Mouse (Mus musculus) liver, embryonic 14.5 days (tissue): Measurements from ENCODE around the gene Xaf1. TPM values are rescaled to one million over a fixed set of nuclear protein-coding genes. Genes with fewer than 3 reads are reported as not detected.

Source experiments
- ATAC-seq: fragments of 200-750 bp; cut with Nextera tagmentation; 2 replicates; pipeline ENCODE4 v1.8.0; 2017; ENCODE audit warnings: moderate number of reproducible peaks, mild to moderate bottlenecking, moderate library complexity; ENCODE audit not compliant: insufficient read depth
- DNase-seq, 3 experiments: peaks; one replicate each; pipeline ENCODE4 v3.0.0-alpha.2; 2012 to 2013; ENCODE audit warnings: low read depth in 3 of 3, low spot score in 3 of 3
- H3K27ac ChIP-seq: fragments of 300-500 bp; sonication (generic); 2 replicates; pipeline ENCODE4 v1.5.1; 2014; ENCODE audit warnings: moderate library complexity, mild to moderate bottlenecking, control low read depth, inconsistent platforms
- H3K27me3 ChIP-seq: fragments of 300-500 bp; sonication (generic); 2 replicates; pipeline ENCODE4 v1.6.1; 2014; ENCODE audit warnings: mild to moderate bottlenecking, low read length, moderate library complexity; ENCODE audit not compliant: control insufficient read depth, insufficient read depth
- H3K36me3 ChIP-seq: fragments of 300-500 bp; sonication (generic); replicated peaks from 2 replicates; pipeline ENCODE4 v1.6.1; 2014; ENCODE audit warnings: low read depth; ENCODE audit not compliant: control insufficient read depth, insufficient read depth
- H3K4me1 ChIP-seq, 2 experiments: fragments of 200-500 bp in 1 of 2; fragments of 300-500 bp in 1 of 2; sonication (generic) in 1 of 2; replicated peaks; 2 replicates each; pipeline ENCODE4 v1.6.1; 2012 to 2014; ENCODE audit warnings: antibody characterized with exemption in 1 of 2, inconsistent platforms in 1 of 2, low read length in 1 of 2; ENCODE audit not compliant: control insufficient read depth in 2 of 2, insufficient read depth in 2 of 2
- H3K4me2 ChIP-seq: fragments of 300-500 bp; sonication (generic); 2 replicates; pipeline ENCODE4 v1.6.1; 2014; ENCODE audit warnings: low read depth, mild to moderate bottlenecking, control low read depth, moderate library complexity
- H3K4me3 ChIP-seq, 2 experiments: fragments of 200-500 bp in 1 of 2; fragments of 300-500 bp in 1 of 2; sonication (generic) in 1 of 2; 2 replicates each; pipeline ENCODE4 v1.5.1; 2012 to 2014; ENCODE audit warnings: low read depth in 2 of 2, low read length in 2 of 2, mild to moderate bottlenecking in 2 of 2, control low read depth in 1 of 2, inconsistent platforms in 1 of 2, moderate library complexity in 1 of 2; ENCODE audit not compliant: insufficient read depth in 1 of 2
- H3K9ac ChIP-seq: fragments of 300-500 bp; sonication (generic); replicated peaks from 2 replicates; pipeline ENCODE4 v1.6.1; 2014; ENCODE audit warnings: mild to moderate bottlenecking, control low read depth, moderate library complexity
- H3K9me3 ChIP-seq: fragments of 300-500 bp; sonication (generic); 2 replicates; pipeline ENCODE4 v1.6.1; 2016; ENCODE audit warnings: low read length, mixed read lengths; ENCODE audit not compliant: control insufficient read depth
- CTCF ChIP-seq: IDR thresholded peaks from 2 replicates; pipeline ENCODE4 v1.5.1; 2016; ENCODE audit warnings: antibody characterized with exemption, low read depth, control low read depth
- EP300 ChIP-seq: IDR thresholded peaks from 2 replicates; pipeline ENCODE4 v1.6.1; 2016; ENCODE audit warnings: antibody characterized with exemption, low read depth
- WGBS: fragments of 180-500 bp; shearing (Covaris S2); extraction: QIAGEN DNeasy Blood & Tissue Kit; methylation state at CpG from one replicate; pipeline ENCODE4 v1.1.7; 2014; ENCODE audit not compliant: insufficient replicate concordance; 5-methylcytosine and 5-hydroxymethylcytosine counted together
- polyA plus RNA-seq, 2 experiments: library from polyadenylated mRNA; depleted of rRNA in 1 of 2; stranded (reverse) in 1 of 2; unstranded in 1 of 2; fragments of >200 nt; fragmentation: Nextera tagmentation in 1 of 2; extraction: Ambion mirVana in 1 of 2; gene quantifications; 2 replicates each; pipeline versions ENCODE4 v1.2.1 to v1.2.3; 2012 to 2014

The Xaf1 gene
- polyA plus RNA-seq, 2 experiments, result 1.6 to 1.7 TPM

DNA sequence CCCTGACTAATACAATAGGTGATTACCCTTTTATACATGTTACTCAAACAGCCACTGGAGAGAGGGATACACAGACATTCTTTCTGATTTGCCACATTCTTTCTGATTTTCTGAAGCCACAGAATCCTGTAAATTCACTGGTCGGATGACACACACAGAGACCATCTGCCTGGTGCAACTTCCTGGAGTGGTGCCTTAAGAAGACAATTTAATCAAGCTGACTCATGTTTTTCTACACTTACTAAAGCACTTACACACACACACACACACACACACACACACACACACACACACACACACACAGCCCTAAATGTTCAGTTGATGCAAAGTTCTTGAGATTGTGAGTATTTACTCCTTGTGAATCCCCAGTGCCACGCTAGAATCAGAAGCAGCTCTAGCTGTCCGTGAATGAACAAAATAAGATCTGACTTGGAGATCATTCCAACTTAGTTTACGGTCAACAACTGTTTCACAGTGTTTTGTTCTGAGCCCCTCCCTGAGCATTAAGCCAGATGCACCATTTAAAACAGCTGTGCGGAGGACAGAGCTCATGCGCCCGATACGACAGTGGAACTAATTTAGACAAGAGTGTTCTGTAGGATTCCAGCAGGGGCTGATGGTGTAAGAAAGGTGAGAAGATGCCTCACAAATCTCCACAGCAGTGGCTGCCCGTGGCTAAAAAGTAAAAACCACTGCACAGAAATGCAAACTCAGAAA is 31.7 kb downstream of the Xaf1 start:
- Histone ChIP-seq H3K9ac (no peak overlapping the region), H3K9me3 (no peaks in the 10 kb centered on the region), H3K27me3 (no peaks in the 10 kb centered on the region), H3K27ac (no peak overlapping the region), H3K4me1 (no peaks in the 10 kb centered on the region), H3K36me3 (no peaks in the 10 kb centered on the region), H3K4me3 (no peak overlapping the region), H3K4me2 (no peak overlapping the region)
- 65% methylated on average over 9 of the region's 9 CpGs for WGBS
- ATAC-seq, result no peak
- no peak for DNase-seq
- TF ChIP-seq EP300 (no peak), CTCF (no peak)

DNA sequence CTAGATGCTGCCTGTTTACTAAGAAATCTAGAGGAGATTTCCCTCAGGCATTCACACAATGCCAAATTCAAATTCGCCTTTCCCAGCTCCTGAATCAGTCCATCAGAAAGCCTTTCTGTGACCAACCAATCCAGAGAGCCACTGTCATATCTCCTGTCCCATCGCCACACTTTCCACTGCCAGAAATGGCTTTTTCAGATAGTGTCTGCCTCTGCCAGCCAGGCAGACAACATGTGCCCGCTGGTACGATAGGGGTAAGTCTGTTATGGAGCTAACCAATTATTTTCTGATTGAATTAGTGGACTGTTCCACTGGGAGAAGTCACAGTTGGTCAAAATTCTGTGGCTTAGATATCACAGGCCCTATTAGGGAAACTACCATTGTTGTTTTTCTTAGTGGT is 33.2 kb downstream of the Xaf1 start:
- TF ChIP-seq CTCF (no peak), EP300 (no peak)
- whole genome bisulfite sequencing, result 55% methylated on average over 4 of the region's 4 CpGs
- H3K27ac ChIP-seq, result no peak overlapping the region
- no peak overlapping the region for H3K9ac ChIP-seq
- no peaks in the 10 kb centered on the region for H3K9me3 ChIP-seq
- no peaks in the 10 kb centered on the region for H3K36me3 ChIP-seq
- no peak for DNase-seq
- no peak overlapping the region for H3K4me2 ChIP-seq
- H3K4me3 ChIP-seq, result no peak overlapping the region
- H3K4me1 ChIP-seq, result no peaks in the 10 kb centered on the region
- no peak for ATAC-seq
- no peaks in the 10 kb centered on the region for H3K27me3 ChIP-seq

DNA sequence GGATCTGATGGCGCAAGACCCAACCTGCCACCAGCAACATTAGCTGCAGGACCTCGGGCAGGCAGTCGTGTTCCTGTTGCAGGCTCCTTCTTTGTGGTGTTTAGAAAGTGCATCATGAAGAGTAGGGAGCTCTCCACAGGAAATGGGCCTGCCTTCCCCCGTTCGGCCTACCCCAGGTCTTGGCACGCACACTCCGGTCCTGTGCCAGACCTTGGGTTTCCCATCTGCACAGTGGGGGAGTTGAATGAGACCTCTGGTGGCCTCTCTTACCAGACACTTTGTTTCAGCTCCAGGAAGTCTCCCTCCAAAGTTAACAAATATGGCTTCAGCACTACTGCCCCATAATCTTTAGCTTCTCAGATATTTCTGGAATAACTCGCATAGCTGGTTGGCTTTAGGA is 35.3 kb downstream of the Xaf1 start:
- H3K9ac ChIP-seq, result no peak overlapping the region
- 57% methylated on average over 8 of the region's 8 CpGs for WGBS
- H3K4me2 ChIP-seq, result no peak overlapping the region
- ATAC-seq (no peak), DNase-seq (no peak)
- TF ChIP-seq EP300, result no peak
- no peak for TF ChIP-seq CTCF
- H3K4me3 ChIP-seq, result no peak overlapping the region
- H3K36me3 ChIP-seq, result no peaks in the 10 kb centered on the region
- no peaks in the 10 kb centered on the region for H3K9me3 ChIP-seq
- H3K27ac ChIP-seq, result no peak overlapping the region
- H3K27me3 ChIP-seq, result no peaks in the 10 kb centered on the region
- H3K4me1 ChIP-seq, result no peaks in the 10 kb centered on the region

DNA sequence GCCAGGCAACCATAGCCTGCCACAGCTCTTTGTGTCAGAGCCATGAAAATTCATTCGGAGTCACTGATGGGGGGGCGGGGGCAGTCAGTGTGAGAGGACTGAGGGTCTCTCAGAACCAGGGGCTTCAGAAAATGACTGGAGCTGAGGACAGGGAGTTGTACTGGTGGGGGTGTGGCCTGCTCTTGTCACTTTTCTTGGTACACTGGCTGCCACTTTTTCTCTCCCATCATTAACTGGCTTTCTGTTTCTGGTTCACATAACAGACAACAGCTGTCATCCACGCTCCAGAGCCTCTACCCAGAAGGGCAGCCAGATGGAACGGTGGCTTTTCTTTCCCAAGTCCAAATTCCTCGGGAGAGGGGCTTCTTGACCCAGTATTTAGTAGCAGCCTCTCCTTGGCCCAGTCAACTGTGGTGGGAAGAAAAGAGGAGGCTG is 37.0 kb downstream of the Xaf1 start:
- Histone ChIP-seq H3K4me3 (no peak overlapping the region), H3K9me3 (no peaks in the 10 kb centered on the region), H3K36me3 (no peaks in the 10 kb centered on the region), H3K9ac (no peak overlapping the region), H3K27me3 (no peaks in the 10 kb centered on the region), H3K27ac (no peak overlapping the region), H3K4me2 (no peak overlapping the region), H3K4me1 (peaks cover 0 to 2% of the 10 kb centered on the region in 2 experiments; a peak in 1 of 4 replicates)
- WGBS, result 55% methylated on average over 5 of the region's 5 CpGs
- ATAC-seq (no peak), DNase-seq (no peak)
- TF ChIP-seq CTCF (no peak), EP300 (no peak)

DNA sequence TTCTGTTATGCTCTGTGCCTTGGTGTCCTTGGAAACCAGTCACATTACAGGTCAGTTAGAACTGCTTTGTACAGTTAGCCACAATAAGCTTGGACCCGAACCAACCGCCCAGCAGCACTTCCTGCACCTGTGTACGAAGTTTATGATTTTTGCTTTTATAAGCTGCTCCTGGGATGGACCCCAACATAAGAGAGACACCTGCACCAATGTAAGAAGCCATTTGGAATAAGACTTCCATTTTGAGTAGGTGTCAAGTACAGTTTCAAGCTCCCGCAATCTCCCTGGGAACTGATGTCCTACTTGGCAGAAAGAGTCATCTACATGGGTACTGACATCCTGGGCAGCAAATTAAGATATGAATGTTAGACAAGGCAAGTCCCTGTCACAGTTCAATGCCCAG is 38.3 kb downstream of the Xaf1 start:
- Histone ChIP-seq H3K4me2 (no peak overlapping the region), H3K36me3 (no peaks in the 10 kb centered on the region), H3K4me3 (no peak overlapping the region), H3K4me1 (peaks cover 0 to 2% of the 10 kb centered on the region in 2 experiments; a peak in 1 of 4 replicates), H3K27ac (no peak overlapping the region), H3K27me3 (no peaks in the 10 kb centered on the region), H3K9me3 (no peaks in the 10 kb centered on the region), H3K9ac (no peak overlapping the region)
- DNase-seq, result no peak
- TF ChIP-seq EP300 (no peak), CTCF (no peak)
- 60% methylated on average over 4 of the region's 4 CpGs for WGBS
- ATAC-seq, result no peak
